Mouse (Mus musculus) C2C12 (cell line): ENCODE measurements around the gene Acer2. TPM values are rescaled to one million over a fixed set of nuclear protein-coding genes. Genes with fewer than 3 reads are reported as not detected.

Source experiments
- H3K27me3 ChIP-seq: one replicate; pipeline ENCODE4 v1.6.1; 2011; ENCODE audit not compliant: control insufficient read depth, insufficient read depth, insufficient read length
- H3K36me3 ChIP-seq: one replicate; pipeline ENCODE4 v1.6.1; 2011; ENCODE audit not compliant: control insufficient read depth, insufficient read depth
- H3K4me3 ChIP-seq: one replicate; pipeline ENCODE4 v1.5.1; 2011; ENCODE audit warnings: mild to moderate bottlenecking, control low read depth; ENCODE audit not compliant: poor library complexity, insufficient read depth, severe bottlenecking
- H3K79me2 ChIP-seq: one replicate; pipeline ENCODE4 v1.6.1; 2011; ENCODE audit not compliant: control insufficient read depth, insufficient read depth
- H3K79me3 ChIP-seq: one replicate; pipeline ENCODE4 v1.6.1; 2011; ENCODE audit warnings: low read depth, control low read depth
- H3ac ChIP-seq: one replicate; pipeline ENCODE3; 2011; ENCODE audit warnings: low read depth; ENCODE audit not compliant: control insufficient read depth, insufficient read length
- CEBPB ChIP-seq: IDR thresholded peaks from one replicate; pipeline ENCODE4 v1.6.1; 2011; ENCODE audit warnings: low read depth, mild to moderate bottlenecking, control low read depth, moderate library complexity
- CTCF ChIP-seq: IDR thresholded peaks from one replicate; pipeline ENCODE4 v1.5.1; 2011; ENCODE audit not compliant: control insufficient read depth, insufficient read depth, insufficient read length
- FOSL1 ChIP-seq: IDR thresholded peaks from one replicate; pipeline ENCODE4 v1.8.0; 2011; ENCODE audit warnings: mild to moderate bottlenecking, low read length; ENCODE audit not compliant: poor library complexity, insufficient read depth, severe bottlenecking
- MAX ChIP-seq: IDR thresholded peaks from one replicate; pipeline ENCODE4 v1.6.1; 2011; ENCODE audit warnings: mild to moderate bottlenecking, control low read depth
- MYOD1 ChIP-seq: IDR thresholded peaks from one replicate; pipeline ENCODE4 v1.6.1; 2011; ENCODE audit warnings: low read depth; ENCODE audit not compliant: control insufficient read depth, insufficient read length
- MYOG ChIP-seq: IDR thresholded peaks from one replicate; pipeline ENCODE4 v1.6.1; 2011; ENCODE audit not compliant: control insufficient read depth, insufficient read length; ENCODE audit errors: extremely low read depth
- USF1 ChIP-seq: IDR thresholded peaks from one replicate; pipeline ENCODE4 v1.6.1; 2011; ENCODE audit warnings: low read depth, mild to moderate bottlenecking, control low read depth, moderate library complexity
- polyA plus RNA-seq: library from polyadenylated mRNA; unstranded; fragments of >200 nt; fragmentation: generic; extraction: Trizol; gene quantifications from one replicate; pipeline ENCODE4 v1.2.1, GENCODE M21; 2012; ENCODE audit warnings: missing spikeins

Gene Acer2
- polyA plus RNA-seq, 1 experiment: 0.08 TPM

GRCm38 (mm10) chr4:86882413-86882812 is 8.2 kb downstream of the Acer2 start:
- TF ChIP-seq USF1 (no peak), CTCF (no peak), FOSL1 (no peak), CEBPB (no peak), MYOD1 (no peak), MYOG (no peak), MAX (no peak)
- Histone ChIP-seq H3K27me3 (peaks cover 3% of the 10 kb centered on the region), H3ac (no peak overlapping the region), H3K79me3 (no peaks in the 10 kb centered on the region), H3K79me2 (no peaks in the 10 kb centered on the region), H3K4me3 (no peak overlapping the region), H3K36me3 (no peaks in the 10 kb centered on the region)

DNA sequence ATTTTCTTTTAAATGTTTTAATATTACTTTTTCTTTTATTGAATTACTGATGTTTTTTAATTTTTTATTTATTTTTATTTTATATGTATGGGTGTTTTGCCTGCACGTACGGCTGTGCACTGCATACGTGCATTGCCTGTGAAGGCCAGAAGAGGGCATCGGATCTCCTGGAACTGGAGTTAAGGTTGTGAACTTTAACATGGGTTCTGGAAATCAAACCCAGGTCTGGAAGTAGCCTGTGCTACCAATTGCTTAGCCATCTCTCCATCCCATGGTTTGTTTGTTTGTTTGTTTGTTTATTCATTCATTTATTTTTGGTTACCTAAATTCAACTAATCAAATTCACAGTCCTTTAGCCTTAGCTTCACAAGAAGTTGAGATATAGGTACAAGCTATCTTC is 10.7 kb downstream of the Acer2 start:
- no peak for TF ChIP-seq CEBPB
- Histone ChIP-seq H3K27me3 (peaks cover 3% of the 10 kb centered on the region), H3K79me3 (no peaks in the 10 kb centered on the region), H3K36me3 (no peaks in the 10 kb centered on the region), H3K79me2 (no peaks in the 10 kb centered on the region), H3K4me3 (no peak overlapping the region), H3ac (no peak overlapping the region)

- Histone ChIP-seq H3K4me3 (no peak overlapping the region), H3K27me3 (peaks cover 3% of the 10 kb centered on the region), H3K79me3 (no peaks in the 10 kb centered on the region), H3ac (no peak overlapping the region), H3K79me2 (no peaks in the 10 kb centered on the region), H3K36me3 (no peaks in the 10 kb centered on the region)
- TF ChIP-seq CTCF (no peak), USF1 (no peak), CEBPB (no peak), MAX (no peak), MYOG (no peak), MYOD1 (no peak), FOSL1 (no peak)
Observed at GRCm38 (mm10) chr4:86885790-86886159, 11.6 kb downstream of the Acer2 start.

- no peak overlapping the region for H3ac ChIP-seq
- H3K79me2 ChIP-seq: no peaks in the 10 kb centered on the region
- H3K79me3 ChIP-seq: no peaks in the 10 kb centered on the region
- no peak overlapping the region for H3K4me3 ChIP-seq
- no peaks in the 10 kb centered on the region for H3K36me3 ChIP-seq
- peaks cover 3% of the 10 kb centered on the region for H3K27me3 ChIP-seq
- TF ChIP-seq CEBPB (no peak), FOSL1 (no peak), USF1 (no peak), CTCF (no peak), MYOD1 (no peak), MAX (no peak), MYOG (no peak)
Observed at GRCm38 (mm10) chr4:86886160-86886878, 12.1 kb downstream of the Acer2 start.

- H3K79me3 ChIP-seq: no peaks in the 10 kb centered on the region
- no peak for TF ChIP-seq MYOD1
- no peak for TF ChIP-seq FOSL1
- TF ChIP-seq USF1: no peak
- TF ChIP-seq MYOG: no peak
- TF ChIP-seq MAX: no peak
- no peak for TF ChIP-seq CEBPB
- no peak for TF ChIP-seq CTCF
- peaks cover 3% of the 10 kb centered on the region for H3K27me3 ChIP-seq
- H3K79me2 ChIP-seq: no peaks in the 10 kb centered on the region
- no peak overlapping the region for H3K4me3 ChIP-seq
- H3ac ChIP-seq: no peak overlapping the region
- no peaks in the 10 kb centered on the region for H3K36me3 ChIP-seq
Observed at GRCm38 (mm10) chr4:86887879-86888278, 13.7 kb downstream of the Acer2 start.

DNA sequence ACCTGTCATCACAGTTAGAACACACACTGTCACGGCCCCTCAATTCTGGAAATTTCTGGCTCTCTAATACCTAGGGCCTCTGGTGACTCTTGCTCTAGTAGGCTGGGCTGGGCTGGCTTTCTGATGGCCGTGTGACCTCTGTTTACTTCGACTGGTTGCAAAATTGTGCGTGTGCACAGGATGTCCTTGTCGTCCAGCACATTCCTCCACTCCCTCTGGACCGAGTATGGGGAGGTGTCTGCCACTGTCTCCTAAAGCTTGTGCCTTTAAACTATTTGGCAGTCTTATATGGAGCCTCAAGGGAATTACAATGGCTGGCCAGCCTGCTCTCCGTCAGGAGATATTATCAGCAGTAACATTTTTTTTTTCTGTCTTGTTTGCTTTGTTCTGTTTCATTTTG is 23.2 kb downstream of the Acer2 start:
- Histone ChIP-seq H3K79me3 (no peaks in the 10 kb centered on the region), H3ac (no peak overlapping the region), H3K79me2 (no peaks in the 10 kb centered on the region), H3K36me3 (no peaks in the 10 kb centered on the region), H3K27me3 (peaks cover 7% of the 10 kb centered on the region), H3K4me3 (no peak overlapping the region)
- TF ChIP-seq USF1 (no peak), MAX (no peak)
